Mouse (Mus musculus) large intestine, adult 2 months (tissue): Measurements from ENCODE around the gene Tuba4a. TPM values are rescaled to one million over a fixed set of nuclear protein-coding genes. Genes with fewer than 3 reads are reported as not detected.

Experiments
- DNase-seq: peaks from one replicate; pipeline ENCODE4 v3.0.0-alpha.2; 2012; ENCODE audit warnings: low read depth, low spot score
- WGBS: fragments of 180-500 bp; shearing (Covaris S2); methylation state at CpG from one replicate; pipeline ENCODE4 v1.1.7; 2018; 5-methylcytosine and 5-hydroxymethylcytosine counted together
- polyA plus RNA-seq: library from polyadenylated mRNA; depleted of rRNA; stranded (reverse); fragments of >200 nt; gene quantifications from 2 replicates; pipeline ENCODE4 v1.2.3, GENCODE M21; 2012; rRNA removed

Tuba4a gene
- 121 and 164 TPM in 2 replicates for polyA plus RNA-seq

DNA sequence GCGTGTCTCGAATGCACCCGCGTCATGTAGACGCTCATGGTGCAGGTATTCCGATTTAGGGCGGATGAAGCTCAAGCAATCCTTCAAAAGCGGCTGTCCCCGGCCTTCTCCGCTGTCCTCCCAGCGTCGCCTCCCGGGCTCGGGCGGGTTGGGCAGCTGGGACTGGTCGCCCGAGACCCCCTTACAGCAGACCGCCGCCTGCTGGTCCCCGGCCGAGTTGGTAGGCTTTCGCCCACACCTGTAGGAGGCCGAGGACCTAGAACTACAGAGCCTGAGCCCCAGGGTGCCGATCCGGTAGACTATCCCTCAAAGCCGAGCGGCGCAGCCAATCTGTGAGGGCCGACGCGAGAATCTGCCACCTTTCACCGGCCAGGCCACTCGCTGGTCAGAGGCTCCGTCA lies at the start of gene Tuba4a:
Gene Tuba4a, minus strand, starts transcription at position 335 of the 400 bp plus-strand sequence.
- 3% methylated on average over 34 of the region's 34 CpGs for WGBS
- DNase-seq: no peak

- no peak for DNase-seq
- WGBS: 14% methylated on average over 32 of the region's 32 CpGs
Observed at GRCm38 (mm10) chr1:75264091-75264880, 44.6 kb upstream of the Tuba4a start, which contains the start of gene Ptprn. Gene Ptprn (minus strand): TSS chr1:75264502.

DNA sequence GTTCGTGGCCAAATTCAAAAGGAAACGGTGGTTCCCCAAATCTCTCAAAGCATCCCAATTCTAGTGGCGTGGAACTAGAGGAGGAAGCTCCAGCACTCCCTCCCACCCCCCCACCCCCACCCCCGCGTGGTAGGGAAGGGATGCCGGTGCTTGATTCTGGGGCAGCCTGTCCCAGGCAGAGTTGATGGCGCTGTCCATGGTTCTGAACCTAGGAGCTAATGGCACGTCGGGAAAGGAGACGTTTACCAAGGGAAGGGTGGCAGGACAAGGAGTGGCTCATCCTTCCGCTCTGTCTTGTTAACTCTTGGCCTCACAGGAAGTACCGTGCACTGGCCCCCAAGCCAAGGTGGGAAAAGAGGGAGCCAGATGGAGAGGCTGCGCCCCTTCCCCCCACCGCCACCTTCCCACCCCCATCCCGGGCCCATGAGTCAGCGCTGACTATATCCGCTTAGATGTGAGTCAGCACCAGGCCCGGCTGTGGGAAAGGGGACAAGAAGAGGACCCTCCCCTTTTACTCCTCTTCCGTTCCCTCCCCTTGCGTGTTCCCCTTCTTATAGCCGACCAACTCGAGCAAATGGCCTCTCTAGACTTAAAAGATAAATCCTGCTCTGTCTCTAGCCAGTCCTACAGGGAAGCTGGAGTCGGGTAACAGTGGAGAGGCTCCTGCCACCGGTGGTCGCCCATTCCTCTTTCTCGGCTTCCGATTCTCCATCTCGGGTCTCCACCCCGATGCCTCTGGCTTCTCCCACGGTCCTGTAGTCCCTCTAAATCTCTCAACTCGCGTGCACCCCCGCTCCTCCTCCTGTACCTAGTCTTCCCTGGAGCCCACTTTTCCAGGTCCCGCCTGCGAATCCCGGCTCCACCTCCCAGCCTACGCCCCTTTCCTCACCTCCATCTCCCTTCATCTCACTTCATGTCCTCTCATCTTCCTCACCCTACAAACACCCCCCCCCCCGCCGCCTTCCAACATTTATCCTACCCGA lies 43.6 kb upstream of the Tuba4a start:
- 4% methylated on average over 40 of the region's 40 CpGs for WGBS
- DNase-seq: peak; percentile 35

GRCm38 (mm10) chr1:75261278-75261677 lies 41.6 kb upstream of the Tuba4a start:
- DNase-seq: no peak

DNA sequence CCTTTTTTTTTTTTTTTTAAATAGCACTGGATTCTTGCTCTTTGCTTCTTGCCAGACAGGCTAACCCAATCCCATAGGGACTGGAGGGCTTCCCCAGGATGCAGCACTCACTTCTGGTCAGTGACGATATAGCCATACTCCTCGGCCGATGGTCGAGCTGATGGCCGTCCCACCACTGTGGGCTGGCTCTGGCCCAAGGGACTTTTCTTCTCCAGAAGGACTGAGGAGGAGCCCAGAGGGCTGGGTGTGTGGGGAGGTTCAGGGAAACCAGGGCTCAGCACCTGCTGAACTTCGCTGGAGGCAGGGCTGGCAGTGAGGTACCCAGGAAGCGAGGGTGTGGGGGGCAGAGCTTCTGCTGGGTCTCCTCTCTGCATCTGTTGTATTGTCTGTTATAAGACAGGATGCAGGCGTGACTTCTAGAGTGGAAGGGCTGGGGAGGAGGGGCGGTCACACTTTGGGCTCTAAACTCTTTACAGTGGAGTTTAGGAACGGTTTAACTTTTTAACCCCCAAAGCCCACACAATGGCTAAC lies 35.9 kb upstream of the Tuba4a start:
- WGBS: 46% methylated on average over 10 of the region's 10 CpGs
- no peak for DNase-seq

- 73% methylated on average over 8 of the region's 8 CpGs for WGBS
- no peak for DNase-seq
Observed at GRCm38 (mm10) chr1:75254625-75255013, 35.0 kb upstream of the Tuba4a start.

- no peak for DNase-seq
- 63% methylated on average over 16 of the region's 16 CpGs for WGBS
Observed at GRCm38 (mm10) chr1:75253849-75254624, 34.4 kb upstream of the Tuba4a start.

DNA sequence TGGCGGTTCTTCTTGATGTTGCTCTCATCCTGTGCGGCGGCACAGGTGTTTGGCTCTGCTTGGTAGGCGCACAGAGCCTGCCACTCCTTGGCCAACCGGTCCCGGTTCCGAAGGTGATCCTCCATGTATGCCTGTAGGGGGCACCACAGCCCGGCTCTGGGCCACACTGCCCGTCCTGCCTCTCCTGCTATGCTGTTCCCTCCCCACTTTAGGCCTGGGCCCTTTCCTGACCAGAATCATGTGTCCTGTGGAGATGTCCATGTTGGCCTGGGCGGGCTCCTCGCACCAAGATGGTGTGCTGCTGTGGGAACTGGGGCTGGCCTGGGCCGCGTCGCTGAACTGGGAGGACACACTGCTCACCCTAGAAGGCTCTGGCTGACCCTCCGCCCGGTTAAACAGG lies 33.4 kb upstream of the Tuba4a start:
- DNase-seq: no peak
- 82% methylated on average over 16 of the region's 16 CpGs for WGBS

- 74% methylated on average over 13 of the region's 13 CpGs for WGBS
- no peak for DNase-seq
Observed at GRCm38 (mm10) chr1:75252308-75252707, 32.6 kb upstream of the Tuba4a start.

GRCm38 (mm10) chr1:75251112-75251970 lies 31.7 kb upstream of the Tuba4a start:
- no peak for DNase-seq
- 2% methylated on average over 21 of the region's 22 CpGs for WGBS

GRCm38 (mm10) chr1:75250498-75250897 lies 30.8 kb upstream of the Tuba4a start:
- no peak for DNase-seq
- 89% methylated on average over 3 of the region's 3 CpGs for WGBS

DNA sequence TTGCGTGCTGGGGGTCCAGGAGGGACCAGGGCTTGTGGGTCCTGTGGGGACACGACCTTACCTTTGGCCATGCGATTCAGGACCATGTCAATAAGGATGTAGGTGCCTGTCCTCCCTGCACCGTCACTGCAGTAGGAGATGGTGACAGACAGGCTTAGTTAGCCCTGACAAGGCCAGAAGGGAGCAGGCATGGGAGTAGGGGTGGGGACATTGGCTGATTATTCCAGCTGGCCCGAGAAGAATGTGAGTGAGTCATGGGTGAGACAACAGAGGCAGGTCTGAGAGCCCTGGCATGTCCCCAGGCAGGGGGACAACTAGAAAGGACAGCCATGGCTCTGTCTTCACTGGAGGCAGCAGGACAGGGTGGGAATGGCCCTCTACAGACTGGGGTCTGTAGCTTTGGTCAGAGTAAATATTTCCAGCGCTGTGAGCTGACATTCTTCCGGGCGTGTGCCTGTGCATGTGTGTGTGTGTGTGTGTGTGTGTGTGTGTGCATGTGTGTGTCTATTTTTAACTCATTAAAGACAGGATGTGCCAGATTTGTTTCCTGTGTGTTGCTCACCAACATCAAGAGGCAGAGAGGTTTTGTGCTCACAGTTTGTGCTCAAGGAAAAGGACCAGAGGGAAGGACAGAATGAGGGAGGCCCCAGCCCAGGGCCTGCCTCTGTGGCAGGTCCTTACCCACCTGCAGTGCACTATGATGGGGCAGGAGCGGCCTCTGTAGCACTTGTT lies 28.5 kb upstream of the Tuba4a start:
- no peak for DNase-seq
- 33% methylated on average over 9 of the region's 9 CpGs for WGBS

DNA sequence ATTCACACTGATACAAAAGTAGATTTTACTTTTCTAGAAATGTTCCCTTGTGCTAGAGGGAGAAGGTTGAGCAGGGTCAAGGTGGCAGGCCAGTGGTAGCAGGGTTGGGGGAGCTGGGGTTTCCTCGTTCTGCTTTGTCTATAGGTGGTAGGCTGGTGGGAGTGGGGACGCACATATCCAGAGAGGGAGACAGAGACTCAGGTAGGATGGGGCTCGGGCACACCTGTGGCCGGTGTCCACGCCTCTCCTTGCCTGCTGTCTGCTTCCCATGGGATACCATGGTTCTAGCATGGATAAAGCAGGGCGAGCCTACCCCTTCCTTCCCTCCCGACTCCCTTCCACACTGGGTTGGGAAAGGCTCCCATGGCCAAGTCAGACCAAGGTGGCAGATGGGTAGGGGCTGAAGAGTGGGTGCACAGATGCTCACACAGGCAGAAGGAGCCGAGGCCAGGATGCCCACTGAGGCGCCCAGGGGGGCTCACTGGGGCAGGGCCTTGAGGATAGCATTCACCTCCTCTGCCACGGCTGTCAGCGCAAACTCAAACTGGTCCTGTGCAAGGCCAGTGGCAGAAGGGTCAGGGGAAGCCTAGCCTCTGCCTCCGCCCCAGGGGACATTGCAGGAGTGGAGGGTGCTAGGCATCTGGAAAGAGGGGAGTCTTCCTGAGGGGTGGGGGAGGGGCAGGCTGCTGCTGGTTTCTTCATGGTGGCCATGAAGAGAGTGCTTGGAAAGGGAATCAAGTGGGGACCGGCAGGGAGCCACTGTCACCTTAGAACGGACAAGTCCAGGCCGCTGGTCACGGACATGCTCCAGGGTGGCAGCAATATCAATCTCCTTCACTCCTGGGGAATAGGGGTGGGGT lies 27.6 kb upstream of the Tuba4a start:
- WGBS: 84% methylated on average over 16 of the region's 16 CpGs
- no peak for DNase-seq

GRCm38 (mm10) chr1:75244836-75245235 lies 25.2 kb upstream of the Tuba4a start:
- DNase-seq: no peak

DNA sequence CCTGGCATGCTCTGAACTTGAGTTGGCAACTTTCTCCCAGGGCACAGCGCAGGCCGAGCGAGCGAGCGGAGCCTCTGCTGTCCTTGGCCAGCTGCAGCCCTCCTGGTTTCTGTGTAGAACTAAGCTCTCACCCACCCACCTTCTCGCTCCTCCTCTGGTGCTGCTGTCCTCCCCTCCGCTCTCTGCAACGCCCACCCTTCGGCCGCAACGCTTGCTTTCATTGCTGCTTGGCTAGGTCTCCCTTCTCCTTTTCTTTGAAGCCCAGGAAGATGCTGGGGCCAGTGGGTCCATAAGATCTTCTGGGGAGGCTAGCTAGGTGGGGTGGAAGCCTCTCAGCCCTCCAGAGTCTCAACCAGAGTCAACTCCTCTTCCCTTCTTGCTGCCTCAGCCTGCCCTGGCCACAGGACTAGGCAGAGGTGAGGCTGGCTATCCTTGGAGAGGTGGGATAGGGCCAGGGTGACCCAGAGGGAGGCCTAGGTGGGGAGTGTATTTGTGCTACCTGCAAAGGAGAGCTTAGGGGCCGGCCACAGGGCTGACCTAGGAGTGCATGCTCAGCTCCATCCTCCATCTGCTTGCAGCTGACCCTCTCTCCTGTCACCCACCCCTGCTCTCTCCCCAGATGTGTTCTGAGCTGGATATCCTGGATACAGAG lies 24.6 kb upstream of the Tuba4a start:
- 95% methylated on average over 12 of the region's 12 CpGs for WGBS
- DNase-seq: no peak

More at GRCm38 (mm10) chr1:75244836-75245235, 25.2 kb upstream of the Tuba4a start:
- WGBS: 41% methylated on average over 4 of the region's 4 CpGs

DNA sequence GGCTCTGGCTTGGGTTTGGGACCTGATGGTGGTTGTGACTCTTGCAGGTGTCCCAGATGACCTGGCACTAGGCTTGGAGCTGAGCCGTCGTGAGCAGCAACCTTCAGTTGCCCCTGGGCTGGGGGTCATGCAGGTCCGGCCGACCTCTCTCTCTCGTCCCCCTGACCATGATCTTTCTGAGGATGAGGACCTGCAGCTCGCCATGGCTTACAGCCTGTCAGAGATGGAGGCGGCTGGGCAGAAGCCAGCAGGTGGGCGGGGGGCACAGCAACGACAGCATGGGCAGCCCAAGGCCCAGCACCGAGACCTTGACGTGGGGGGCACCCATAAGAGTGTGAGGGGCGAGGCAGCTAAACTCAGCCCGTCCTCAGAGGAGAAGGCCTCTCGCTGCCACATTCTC lies 23.7 kb upstream of the Tuba4a start:
- WGBS: 93% methylated on average over 14 of the region's 14 CpGs
- no peak for DNase-seq

- WGBS: 89% methylated on average over 10 of the region's 10 CpGs
- no peak for DNase-seq
Observed at GRCm38 (mm10) chr1:75239591-75239990, 19.9 kb upstream of the Tuba4a start.
